Mouse (Mus musculus): ENCODE results near the gene Gm28051. TPM values are rescaled to one million over a fixed set of nuclear protein-coding genes. Genes with fewer than 3 reads are reported as not detected.

The Gm28051 gene
- polyA plus RNA-seq, 1 experiment, result 0.26 TPM

- H3K79me2 ChIP-seq (ENCODE audit: control insufficient read depth, insufficient read depth), result no peaks in the 10 kb centered on the region
- no peak overlapping the region for H3K4me2 ChIP-seq (ENCODE audit: low read depth)
- TF ChIP-seq CEBPB (IDR thresholded peaks at IDR 0.05; ENCODE audit: insufficient read depth, poor library complexity, severe bottlenecking), result no peak
- TF ChIP-seq MYOD1 (IDR thresholded peaks at IDR 0.05; ENCODE audit: control insufficient read depth in 1 of 3, insufficient read length in 2 of 3, low read depth in 2 of 3), result peak in 1 of 3 experiments; percentile 7
- peak in 1 of 3 experiments; percentile 63 for TF ChIP-seq MYOG (IDR thresholded peaks at IDR 0.05; ENCODE audit: control insufficient read depth in 1 of 3, insufficient read depth in 1 of 3, insufficient read length in 2 of 3, low read depth in 2 of 3)
- H3ac ChIP-seq (ENCODE audit: control insufficient read depth, insufficient read length), result no peak overlapping the region
- H3K36me3 ChIP-seq (ENCODE audit: control insufficient read depth, insufficient read depth), result no peaks in the 10 kb centered on the region
- H3K4me3 ChIP-seq, result no peak overlapping the region
- H3K27me3 ChIP-seq (ENCODE audit: control insufficient read depth, insufficient read depth, insufficient read length), result no peaks in the 10 kb centered on the region
These were observed 71.2 kb downstream of the Gm28051 start for GRCm38 (mm10) chr12:102686321-102686720.

DNA sequence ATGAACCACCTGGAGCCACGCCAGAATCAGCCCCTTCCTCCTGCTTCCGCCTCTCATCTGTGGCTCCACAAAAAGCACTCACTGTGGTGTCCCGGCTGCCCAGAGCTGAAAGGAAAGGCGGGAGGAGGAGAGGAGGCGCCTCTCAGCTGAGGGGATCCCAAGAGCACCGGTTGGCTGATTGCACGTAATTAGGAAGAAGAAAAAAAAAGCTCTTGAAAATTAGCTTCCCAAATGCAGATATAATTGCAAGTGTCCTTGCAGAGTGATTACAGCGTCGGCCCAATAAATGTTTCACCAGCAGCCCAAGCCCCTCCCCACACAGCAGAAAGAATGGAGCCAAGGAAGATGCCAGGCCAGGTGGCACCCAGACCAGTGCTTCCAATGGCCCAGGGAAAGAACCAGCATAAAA, 72.0 kb downstream of the Gm28051 start:
- no peaks in the 10 kb centered on the region for H3K36me3 ChIP-seq (ENCODE audit: control insufficient read depth, insufficient read depth)
- no peak overlapping the region for H3K4me3 ChIP-seq
- H3K27me3 ChIP-seq (ENCODE audit: control insufficient read depth, insufficient read depth, insufficient read length), result no peaks in the 10 kb centered on the region
- no peak overlapping the region for H3K4me2 ChIP-seq (ENCODE audit: low read depth)
- no peak overlapping the region for H3ac ChIP-seq (ENCODE audit: control insufficient read depth, insufficient read length)
- no peak for TF ChIP-seq E2F4 (IDR thresholded peaks at IDR 0.05; ENCODE audit: insufficient read depth)
- no peak for TF ChIP-seq MAX (IDR thresholded peaks at IDR 0.05; ENCODE audit: low read depth)
- no peak for TF ChIP-seq REST (IDR thresholded peaks at IDR 0.05; ENCODE audit: insufficient read depth, insufficient read length)
- no peak for TF ChIP-seq TCF12 (IDR thresholded peaks at IDR 0.05; ENCODE audit: insufficient read depth, poor library complexity, severe bottlenecking)
- TF ChIP-seq POLR2A (IDR thresholded peaks at IDR 0.05; ENCODE audit: insufficient read length, low read depth), result no peak
- TF ChIP-seq TCF3 (IDR thresholded peaks at IDR 0.05; ENCODE audit: insufficient read length, low read depth), result no peak
- no peak for TF ChIP-seq SRF (IDR thresholded peaks at IDR 0.05; ENCODE audit: control insufficient read depth, insufficient read length, low read depth)
- TF ChIP-seq MYOG (IDR thresholded peaks at IDR 0.05; ENCODE audit: control insufficient read depth in 1 of 3, insufficient read depth in 1 of 3, insufficient read length in 2 of 3, low read depth in 2 of 3), result no peak
- TF ChIP-seq CEBPB (IDR thresholded peaks at IDR 0.05; ENCODE audit: insufficient read depth, poor library complexity, severe bottlenecking), result no peak
- TF ChIP-seq POLR2AphosphoS2 (IDR thresholded peaks at IDR 0.05; ENCODE audit: insufficient read length, low read depth), result no peak
- no peak for TF ChIP-seq MYOD1 (IDR thresholded peaks at IDR 0.05; ENCODE audit: control insufficient read depth in 1 of 3, insufficient read length in 2 of 3, low read depth in 2 of 3)
- TF ChIP-seq USF1 (IDR thresholded peaks at IDR 0.05; ENCODE audit: low read depth), result no peak
- H3K79me2 ChIP-seq (ENCODE audit: control insufficient read depth, insufficient read depth), result no peaks in the 10 kb centered on the region

GRCm38 (mm10) chr12:102684720-102685386, 72.7 kb downstream of the Gm28051 start:
- H3ac ChIP-seq (ENCODE audit: control insufficient read depth, insufficient read length), result no peak overlapping the region
- no peaks in the 10 kb centered on the region for H3K36me3 ChIP-seq (ENCODE audit: control insufficient read depth, insufficient read depth)
- H3K27me3 ChIP-seq (ENCODE audit: control insufficient read depth, insufficient read depth, insufficient read length), result no peaks in the 10 kb centered on the region
- H3K79me2 ChIP-seq (ENCODE audit: control insufficient read depth, insufficient read depth), result no peaks in the 10 kb centered on the region
- no peak overlapping the region for H3K4me3 ChIP-seq
- TF ChIP-seq MYOD1 (IDR thresholded peaks at IDR 0.05; ENCODE audit: control insufficient read depth in 1 of 3, insufficient read length in 2 of 3, low read depth in 2 of 3), result no peak
- TF ChIP-seq TCF3 (IDR thresholded peaks at IDR 0.05; ENCODE audit: insufficient read length, low read depth), result no peak
- no peak for TF ChIP-seq POLR2A (IDR thresholded peaks at IDR 0.05; ENCODE audit: insufficient read length, low read depth)
- no peak for TF ChIP-seq MYOG (IDR thresholded peaks at IDR 0.05; ENCODE audit: control insufficient read depth in 1 of 3, insufficient read depth in 1 of 3, insufficient read length in 2 of 3, low read depth in 2 of 3)
- no peak for TF ChIP-seq CEBPB (IDR thresholded peaks at IDR 0.05; ENCODE audit: insufficient read depth, poor library complexity, severe bottlenecking)
- TF ChIP-seq USF1 (IDR thresholded peaks at IDR 0.05; ENCODE audit: low read depth), result no peak
- no peak for TF ChIP-seq POLR2AphosphoS2 (IDR thresholded peaks at IDR 0.05; ENCODE audit: insufficient read length, low read depth)
- no peak for TF ChIP-seq TCF12 (IDR thresholded peaks at IDR 0.05; ENCODE audit: insufficient read depth, poor library complexity, severe bottlenecking)
- TF ChIP-seq E2F4 (IDR thresholded peaks at IDR 0.05; ENCODE audit: insufficient read depth), result no peak
- TF ChIP-seq REST (IDR thresholded peaks at IDR 0.05; ENCODE audit: insufficient read depth, insufficient read length), result no peak
- TF ChIP-seq SRF (IDR thresholded peaks at IDR 0.05; ENCODE audit: control insufficient read depth, insufficient read length, low read depth), result no peak
- no peak for TF ChIP-seq MAX (IDR thresholded peaks at IDR 0.05; ENCODE audit: low read depth)
- H3K4me2 ChIP-seq (ENCODE audit: low read depth), result no peak overlapping the region

DNA sequence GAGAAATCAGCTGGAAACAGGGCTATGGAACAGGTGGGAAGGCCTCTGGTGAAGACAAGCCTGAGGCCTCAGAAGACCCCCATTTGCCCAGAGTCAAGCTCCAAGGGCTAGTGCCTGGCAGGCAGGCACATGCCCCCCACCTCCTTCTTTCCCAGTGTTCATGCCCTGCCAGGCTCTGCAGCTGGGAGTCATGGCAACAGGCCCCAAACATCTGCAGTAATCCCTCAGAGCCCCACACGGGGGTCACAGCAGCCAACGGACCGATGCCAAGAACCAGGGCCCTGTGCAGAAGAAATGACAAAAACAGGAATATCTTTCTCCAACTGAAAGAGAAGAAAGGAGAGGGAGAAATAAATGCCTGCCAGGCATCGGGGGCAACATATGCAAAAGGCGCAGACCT, 73.6 kb downstream of the Gm28051 start:
- no peaks in the 10 kb centered on the region for H3K79me2 ChIP-seq (ENCODE audit: control insufficient read depth, insufficient read depth)
- no peak overlapping the region for H3K4me2 ChIP-seq (ENCODE audit: low read depth)
- no peak overlapping the region for H3K4me3 ChIP-seq
- TF ChIP-seq SRF (IDR thresholded peaks at IDR 0.05; ENCODE audit: control insufficient read depth, insufficient read length, low read depth), result no peak
- no peak for TF ChIP-seq POLR2A (IDR thresholded peaks at IDR 0.05; ENCODE audit: insufficient read length, low read depth)
- TF ChIP-seq USF1 (IDR thresholded peaks at IDR 0.05; ENCODE audit: low read depth), result no peak
- no peak for TF ChIP-seq MYOG (IDR thresholded peaks at IDR 0.05; ENCODE audit: control insufficient read depth in 1 of 3, insufficient read depth in 1 of 3, insufficient read length in 2 of 3, low read depth in 2 of 3)
- no peak for TF ChIP-seq E2F4 (IDR thresholded peaks at IDR 0.05; ENCODE audit: insufficient read depth)
- TF ChIP-seq REST (IDR thresholded peaks at IDR 0.05; ENCODE audit: insufficient read depth, insufficient read length), result no peak
- TF ChIP-seq MAX (IDR thresholded peaks at IDR 0.05; ENCODE audit: low read depth), result no peak
- TF ChIP-seq POLR2AphosphoS2 (IDR thresholded peaks at IDR 0.05; ENCODE audit: insufficient read length, low read depth), result no peak
- TF ChIP-seq CEBPB (IDR thresholded peaks at IDR 0.05; ENCODE audit: insufficient read depth, poor library complexity, severe bottlenecking), result no peak
- no peak for TF ChIP-seq TCF3 (IDR thresholded peaks at IDR 0.05; ENCODE audit: insufficient read length, low read depth)
- no peak for TF ChIP-seq MYOD1 (IDR thresholded peaks at IDR 0.05; ENCODE audit: control insufficient read depth in 1 of 3, insufficient read length in 2 of 3, low read depth in 2 of 3)
- TF ChIP-seq TCF12 (IDR thresholded peaks at IDR 0.05; ENCODE audit: insufficient read depth, poor library complexity, severe bottlenecking), result no peak
- H3K36me3 ChIP-seq (ENCODE audit: control insufficient read depth, insufficient read depth), result no peaks in the 10 kb centered on the region
- H3K27me3 ChIP-seq (ENCODE audit: control insufficient read depth, insufficient read depth, insufficient read length), result no peaks in the 10 kb centered on the region
- no peak overlapping the region for H3ac ChIP-seq (ENCODE audit: control insufficient read depth, insufficient read length)

All from myocyte (in vitro differentiated cells).